Mouse (Mus musculus): Measurements from ENCODE around the gene Rap1b.

DNA sequence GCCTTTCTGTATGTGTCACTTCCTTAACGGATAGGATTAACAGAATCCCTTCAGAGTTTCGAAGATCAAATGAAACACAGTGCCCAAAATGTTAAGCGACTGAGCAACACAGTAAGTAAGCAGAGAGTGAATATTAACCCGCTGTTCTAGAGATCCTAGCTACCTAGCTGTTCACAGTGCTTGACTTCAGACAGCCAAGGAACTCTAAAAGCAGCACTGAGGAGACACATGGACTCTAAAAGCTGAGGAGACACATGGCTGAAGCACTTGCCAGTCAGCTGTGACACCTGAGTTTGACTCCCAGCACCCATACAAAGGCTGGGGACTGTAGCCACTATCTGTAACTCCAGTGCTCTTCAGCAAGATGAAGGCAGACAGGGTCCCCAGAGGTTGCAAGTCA is 16.8 kb downstream of the Rap1b start:
- no peak for TF ChIP-seq CTCF (IDR thresholded peaks at IDR 0.05; ENCODE audit: borderline replicate concordance, extremely low read depth, insufficient read depth, insufficient read length)
- TF ChIP-seq POLR2A (IDR thresholded peaks at IDR 0.05; ENCODE audit: borderline replicate concordance, extremely low read depth, insufficient read depth, insufficient read length, poor library complexity, severe bottlenecking) = no peak
